Mouse (Mus musculus): ENCODE data around the gene 4632433K11Rik. TPM values are rescaled to one million over a fixed set of nuclear protein-coding genes. Genes with fewer than 3 reads are reported as not detected.
"Not testable (repeated sequence)": the region's sequence is repeated elsewhere in the genome, so short reads cannot be mapped to it uniquely, and the experiment has no call there.

Gene 4632433K11Rik
- under 1 TPM in 1 of 4 experiments, not detected in 3; 0.34 TPM for total RNA-seq (2022)

GRCm38 (mm10) chr7:5033818-5034217, at the start of gene 4632433K11Rik:
TSS of gene 4632433K11Rik (plus strand) at chr7:5034118.
- no peak for DNase-seq

GRCm38 (mm10) chr7:4988250-4988649, 45.7 kb upstream of the 4632433K11Rik start:
- DNase-seq: no peak

GRCm38 (mm10) chr7:4993347-4993998, 40.4 kb upstream of the 4632433K11Rik start:
- no peak for DNase-seq

- no peak for DNase-seq
Measured at GRCm38 (mm10) chr7:4993999-4994788, 39.7 kb upstream of the 4632433K11Rik start.

- no peak for DNase-seq
Measured at GRCm38 (mm10) chr7:4995268-4996002, 38.5 kb upstream of the 4632433K11Rik start.

GRCm38 (mm10) chr7:4996003-4996895, 37.7 kb upstream of the 4632433K11Rik start, which contains the start of gene Zfp579:
TSS of gene Zfp579 (minus strand) at chr7:4996158.
- DNase-seq: peak; percentile 86

GRCm38 (mm10) chr7:4996934-4997333, 37.0 kb upstream of the 4632433K11Rik start:
- DNase-seq: no peak

- no peak for DNase-seq
Measured at GRCm38 (mm10) chr7:4999876-5000275, 34.0 kb upstream of the 4632433K11Rik start.

- not testable (repeated sequence) for DNase-seq
Measured at GRCm38 (mm10) chr7:5002876-5003275, 31.0 kb upstream of the 4632433K11Rik start.

- no peak for DNase-seq
Measured at GRCm38 (mm10) chr7:5008229-5008628, 25.7 kb upstream of the 4632433K11Rik start.

- no peak for DNase-seq
Measured at GRCm38 (mm10) chr7:5012681-5013513, 21.0 kb upstream of the 4632433K11Rik start.

GRCm38 (mm10) chr7:5014251-5015117, 19.4 kb upstream of the 4632433K11Rik start, which contains the start of the genes Zfp524 and Fiz1:
TSS of gene Zfp524 (plus strand) at chr7:5014415.
TSS of gene Fiz1 (minus strand) at chr7:5014697.
- peak; percentile 92 for DNase-seq

- peak; percentile 89 for DNase-seq
Measured at GRCm38 (mm10) chr7:5015118-5016001, 18.6 kb upstream of the 4632433K11Rik start, which contains the start of gene Gm44973. TSS of gene Gm44973 (plus strand) at chr7:5015496.

GRCm38 (mm10) chr7:5016057-5016456, 17.9 kb upstream of the 4632433K11Rik start:
- no peak for DNase-seq

GRCm38 (mm10) chr7:5016920-5017319, 17.0 kb upstream of the 4632433K11Rik start:
- no peak for DNase-seq

- DNase-seq: no peak
Measured at GRCm38 (mm10) chr7:5017352-5017751, 16.6 kb upstream of the 4632433K11Rik start.

GRCm38 (mm10) chr7:5017931-5018330, 16.0 kb upstream of the 4632433K11Rik start:
- no peak for DNase-seq

- not testable (repeated sequence) for DNase-seq
Measured at GRCm38 (mm10) chr7:5019576-5019975, 14.3 kb upstream of the 4632433K11Rik start.

All from adrenal gland, adult 8-10 months (tissue).